Mouse (Mus musculus): ENCODE measurements at regions not wholly inside any gene's neighbourhood (a gene's known extent, or its start where the extent isn't known, plus 50 kb on each side); places are given as distances from the start of the nearest gene placed in this dataset.
"Not testable (repeated sequence)": the region's sequence is repeated elsewhere in the genome, so short reads cannot be mapped to it uniquely, and the experiment has no call there.

- in situ Hi-C loops (cut with MboI, MseI): loop anchor here (5.0 kb wide), 1 partner anchor 34 kb away; no protein-coding TSS in a partner anchor
These were observed 116.8 kb upstream of the Mettl4 start for GRCm38 (mm10) chr17:94866630-94867029.

DNA sequence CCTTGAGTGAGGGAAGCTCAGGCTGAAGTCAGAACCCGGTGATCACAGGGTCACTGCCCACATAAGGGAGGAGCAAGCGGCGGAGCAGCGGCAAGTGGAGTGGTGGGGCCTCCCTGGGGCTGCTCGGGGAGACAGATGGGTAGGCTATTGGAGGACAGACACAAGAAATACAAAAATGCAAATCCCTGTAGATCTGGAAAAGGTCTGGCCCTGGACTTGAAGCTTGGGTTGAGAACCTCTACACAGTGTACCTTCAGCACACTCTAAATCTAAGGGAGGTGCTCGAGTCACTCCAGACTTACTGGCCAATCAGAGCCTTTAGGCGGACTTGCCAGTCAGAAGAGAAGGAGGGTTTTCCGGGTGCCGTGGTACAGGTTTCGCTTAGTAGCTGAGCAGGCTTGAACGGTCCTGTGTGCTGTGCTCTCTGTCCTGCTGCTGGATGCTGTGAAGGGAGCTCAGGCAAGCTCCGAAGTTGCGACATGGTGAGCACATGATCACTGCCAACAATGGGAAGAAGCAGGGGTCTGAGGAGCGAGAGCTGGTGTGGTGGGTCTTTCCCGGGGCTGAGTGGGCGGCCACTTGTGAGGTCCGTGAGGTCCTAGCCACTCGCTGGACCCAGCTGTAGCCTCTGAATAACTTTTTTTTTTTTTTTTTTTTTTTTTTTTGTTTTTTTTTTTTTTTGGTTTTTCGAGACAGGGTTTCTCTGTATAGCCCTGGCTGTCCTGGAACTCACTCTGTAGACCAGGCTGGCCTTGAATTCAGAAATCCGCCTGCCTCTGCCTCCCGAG, 114.9 kb upstream of the Mettl4 start:
- in situ Hi-C loops (cut with MboI, MseI): loop anchor here (5.0 kb wide), 1 partner anchor 32 kb away; no protein-coding TSS in a partner anchor

- in situ Hi-C loops (cut with MboI, MseI): not testable (repeated sequence)
These were observed 104.9 kb upstream of the Mettl4 start for GRCm38 (mm10) chr17:94854698-94855097.

GRCm38 (mm10) chr17:94834446-94835117, 84.8 kb upstream of the Mettl4 start:
- in situ Hi-C loops (cut with MboI, MseI): loop anchor here (5.0 kb wide), 2 partner anchors 33 to 82 kb away; partner anchors contain the start of gene Mettl4

- in situ Hi-C loops (cut with MboI, MseI): loop anchor here (5.0 kb wide), 2 partner anchors 33 to 82 kb away; partner anchors contain the start of gene Mettl4
These were observed 84.2 kb upstream of the Mettl4 start for GRCm38 (mm10) chr17:94834067-94834445.

- in situ Hi-C loops (cut with MboI, MseI): not testable (repeated sequence)
These were observed 76.6 kb upstream of the Mettl4 start for GRCm38 (mm10) chr17:94826415-94826814.

- in situ Hi-C loops (cut with MboI, MseI): no loop called here
These were observed 58.9 kb upstream of the Mettl4 start for GRCm38 (mm10) chr17:94808758-94809157.
